ENCODE assay signal across 34 mouse cellular contexts in genomic region chr1:140273624-140274023, GRCm38 (mm10). TPM values are rescaled to one million over a fixed set of nuclear protein-coding genes. Genes with fewer than 3 reads are reported as not detected.
"Had no signal": no experiment of that assay in that cellular context is flagged by ENCODE, and none has a peak within 500 bp of the region (broad histone marks: within the 10 kb centered on the region; RNA-seq: fewer than 3 reads in every experiment).

No protein-coding gene starts in this region.

- H3K9ac ChIP-seq: heart, embryonic 12.5 days; heart, embryonic 13.5 days; heart, embryonic 15.5 days; hindbrain, embryonic 12.5 days; hindbrain, embryonic 13.5 days; hindbrain, embryonic 14.5 days; hindbrain, embryonic 15.5 days; intestine, embryonic 15.5 days; kidney, embryonic 15.5 days had no signal

- H3K27me3 ChIP-seq: heart, embryonic 12.5 days; heart, embryonic 13.5 days; heart, embryonic 15.5 days; hindbrain, embryonic 12.5 days; hindbrain, embryonic 13.5 days; hindbrain, embryonic 15.5 days; intestine, embryonic 15.5 days; kidney, embryonic 15.5 days had no signal

- H3K4me3 ChIP-seq: heart, embryonic 12.5 days; heart, embryonic 13.5 days; heart, embryonic 15.5 days; hindbrain, embryonic 10.5 days; hindbrain, embryonic 12.5 days; hindbrain, embryonic 13.5 days; hindbrain, embryonic 15.5 days; intestine, embryonic 15.5 days; kidney, embryonic 15.5 days; layer of hippocampus, adult 2 months; left cerebral cortex, adult 2 months had no signal

- H3K27ac ChIP-seq: heart, embryonic 13.5 days; heart, embryonic 15.5 days; hindbrain, embryonic 10.5 days; hindbrain, embryonic 12.5 days; hindbrain, embryonic 13.5 days; hindbrain, embryonic 14.5 days; hindbrain, embryonic 15.5 days; hindbrain, postnatal 0 days; intestine, embryonic 15.5 days; kidney, embryonic 15.5 days; kidney, postnatal 0 days; layer of hippocampus, adult 2 months; left cerebral cortex, adult 2 months had no signal

- H3K4me1 ChIP-seq: heart, embryonic 12.5 days; heart, embryonic 13.5 days; heart, embryonic 15.5 days; hindbrain, embryonic 10.5 days; hindbrain, embryonic 12.5 days; hindbrain, embryonic 13.5 days; hindbrain, embryonic 15.5 days; intestine, embryonic 15.5 days; kidney, embryonic 15.5 days had no signal

- ATAC-seq: hindbrain, embryonic 16.5 days; hindbrain, postnatal 0 days; inflammation-experienced regulatory T-cells, adult 6 months; intestine, embryonic 15.5 days; intestine, embryonic 16.5 days; intestine, postnatal 0 days had no signal

- H3K36me3 ChIP-seq: heart, embryonic 12.5 days; heart, embryonic 13.5 days; heart, embryonic 15.5 days; hindbrain, embryonic 10.5 days; hindbrain, embryonic 12.5 days; hindbrain, embryonic 13.5 days; hindbrain, embryonic 15.5 days; intestine, embryonic 15.5 days; kidney, embryonic 15.5 days had no signal

- H3K9me3 ChIP-seq: heart, embryonic 12.5 days; heart, embryonic 13.5 days; heart, embryonic 15.5 days; hindbrain, embryonic 10.5 days; hindbrain, embryonic 12.5 days; hindbrain, embryonic 13.5 days; hindbrain, embryonic 15.5 days; intestine, embryonic 15.5 days; kidney, embryonic 15.5 days had no signal

- DNase-seq: heart, postnatal 10 days; heart, postnatal 14 days; heart, postnatal 36 days; heart, postnatal 4 days; kidney, adult 11 months; kidney, adult 18-20 months; kidney, adult 2 months; kidney, adult 8-10 months; kidney, adult 9 months; kidney, postnatal 10 days; kidney, postnatal 14 days; kidney, postnatal 25 days; kidney, postnatal 4 days; layer of hippocampus, adult 9-11 months; layer of hippocampus, postnatal 36 days had no signal

RNA-seq across cellular contexts. Expression of gene Kcnt2, which starts 27.7 kb away (rescaled TPM):
- total RNA-seq: hematopoietic stem cell, adult 5-6 weeks had no signal
- polyA plus RNA-seq: inflammation-experienced regulatory T-cells, adult 6 months had no signal
